Mouse (Mus musculus): ENCODE data around the gene Scfd2.

- TF ChIP-seq CTCF (IDR thresholded peaks at IDR 0.05; ENCODE audit: low read depth, low read length) (no peak), POLR2A (IDR thresholded peaks at IDR 0.05; ENCODE audit: extremely low read depth, insufficient read depth, low read length) (no peak)
These were observed 302.6 kb downstream of the Scfd2 start for GRCm38 (mm10) chr5:74228938-74229337.

All from liver, adult 2 months (tissue).